Mouse (Mus musculus) stomach, postnatal 0 days (tissue): ENCODE results near the gene Ctnnbl1.

Source experiments
- CTCF ChIP-seq: IDR thresholded peaks from 2 replicates; pipeline ENCODE4 v1.5.1; 2016; ENCODE audit warnings: antibody characterized with exemption, low read depth, mild to moderate bottlenecking, moderate library complexity
- EP300 ChIP-seq: optimal IDR thresholded peaks from 2 replicates; pipeline ENCODE3; 2016; ENCODE audit warnings: antibody characterized with exemption

DNA sequence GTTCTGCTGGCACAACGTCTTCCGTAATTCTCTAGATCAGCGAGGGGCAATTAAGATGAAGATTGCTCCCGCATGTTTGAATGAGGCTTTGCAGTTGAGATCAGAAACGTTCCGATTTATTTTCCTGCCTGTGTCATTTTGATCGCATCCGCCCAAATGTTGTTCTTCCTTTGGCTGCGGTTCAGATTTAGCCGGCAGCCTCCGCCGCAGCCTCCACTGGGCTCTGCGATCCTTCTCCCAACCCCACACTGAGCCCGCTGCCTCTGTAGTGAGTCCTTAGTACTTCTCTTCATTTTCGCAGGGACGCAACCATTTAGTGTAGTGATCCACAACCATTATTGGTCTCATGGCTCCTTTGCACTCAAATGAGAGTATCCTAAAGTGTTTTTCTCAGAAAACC is 46.0 kb downstream of the Ctnnbl1 start:
- no peak for TF ChIP-seq EP300
- no peak for TF ChIP-seq CTCF
